Mouse (Mus musculus) Muller cell, postnatal 12 days (primary cell): ENCODE data around the gene Ttll8.

Experiments
- DNase-seq: peaks from one replicate; pipeline ENCODE4 v3.0.0-alpha.2; 2015; ENCODE audit errors: inconsistent ontology term

Ttll8 gene

DNA sequence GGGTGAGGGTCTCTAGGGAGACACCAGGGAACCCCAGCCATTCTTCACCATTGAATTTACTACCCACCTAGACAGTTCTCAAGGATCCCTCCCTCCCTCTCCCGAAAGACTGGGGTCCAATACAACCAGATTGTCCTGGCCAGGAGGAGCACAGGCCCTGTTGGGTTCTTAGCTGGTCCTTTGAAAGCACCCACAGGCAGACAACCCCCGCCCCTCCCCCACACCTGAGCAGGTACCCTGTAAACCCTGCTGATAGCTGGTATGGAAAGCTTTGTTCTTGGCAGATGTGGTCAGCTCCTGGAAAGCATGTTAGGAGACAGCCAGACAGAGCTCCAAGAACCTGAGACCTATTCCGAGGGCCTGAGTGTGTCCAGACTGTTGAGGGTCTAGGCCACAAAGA is 93.4 kb downstream of the Ttll8 start:
- no peak for DNase-seq

DNA sequence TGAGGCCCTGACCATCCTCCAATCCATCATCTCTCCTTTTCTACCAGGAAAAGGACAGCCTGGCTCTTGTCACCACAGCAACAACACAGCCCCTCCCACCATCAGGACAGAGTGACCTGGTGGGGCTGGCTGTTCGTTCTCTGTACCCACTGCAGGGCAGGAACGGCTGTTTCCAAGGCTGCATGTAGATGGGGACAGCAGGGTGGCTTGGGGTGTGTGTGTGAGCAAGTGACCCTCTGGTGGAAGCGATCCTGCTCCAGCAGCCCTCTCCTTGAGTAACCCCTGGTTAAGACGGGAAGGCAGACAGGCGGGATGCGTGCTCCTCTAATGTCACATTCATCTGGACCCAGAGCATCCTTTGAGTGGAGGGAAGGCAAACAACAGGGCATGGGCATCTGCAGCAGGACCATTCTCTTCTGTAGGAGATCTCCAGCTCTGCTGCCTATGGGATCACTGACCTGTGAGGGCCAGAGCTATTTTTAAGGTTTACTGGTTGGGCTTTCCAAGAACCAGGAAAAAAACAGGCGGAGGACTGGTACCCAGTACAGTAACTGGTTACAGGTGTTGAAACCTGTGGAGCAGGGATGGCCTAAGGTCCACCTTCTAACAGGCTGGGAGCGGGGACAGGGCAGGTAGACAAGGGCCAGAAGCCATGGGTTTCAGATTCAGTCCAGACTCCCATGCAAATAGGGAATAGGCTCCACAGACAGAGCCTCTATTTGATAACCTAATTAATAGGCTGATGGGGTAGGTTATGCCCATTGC is 94.8 kb downstream of the Ttll8 start:
- no peak for DNase-seq

- DNase-seq: no peak
Measured at GRCm38 (mm10) chr15:88858707-88859106, 95.5 kb downstream of the Ttll8 start.

GRCm38 (mm10) chr15:88858141-88858541 is 96.1 kb downstream of the Ttll8 start:
- no peak for DNase-seq

DNA sequence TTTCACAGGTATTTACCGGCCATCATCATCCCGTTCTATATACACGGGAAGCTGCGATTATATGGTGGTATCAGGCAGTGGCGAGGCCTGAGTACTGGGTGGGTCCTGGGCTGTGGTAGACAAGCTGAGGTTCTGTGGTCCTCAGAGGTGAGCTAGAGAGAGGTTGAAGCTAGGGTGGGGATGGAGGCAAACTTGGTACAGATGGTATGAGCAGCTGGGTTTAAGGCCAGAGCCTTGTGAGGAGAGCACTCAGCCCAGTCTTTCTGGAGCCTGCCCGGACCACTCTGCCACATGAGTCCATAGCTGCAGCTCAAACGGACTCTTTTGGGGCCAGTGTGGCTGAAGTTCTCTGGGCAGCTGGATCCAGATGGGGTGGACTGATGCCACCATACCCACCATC is 96.9 kb downstream of the Ttll8 start:
- no peak for DNase-seq

- DNase-seq: no peak
Measured at GRCm38 (mm10) chr15:88856613-88857012, 97.6 kb downstream of the Ttll8 start.

GRCm38 (mm10) chr15:88855896-88856417 is 98.3 kb downstream of the Ttll8 start:
- DNase-seq: no peak

- peak; percentile 47 for DNase-seq
Measured at GRCm38 (mm10) chr15:88854969-88855830, 99.0 kb downstream of the Ttll8 start.

GRCm38 (mm10) chr15:88854119-88854968 is 99.9 kb downstream of the Ttll8 start:
- peak; percentile 86 for DNase-seq

DNA sequence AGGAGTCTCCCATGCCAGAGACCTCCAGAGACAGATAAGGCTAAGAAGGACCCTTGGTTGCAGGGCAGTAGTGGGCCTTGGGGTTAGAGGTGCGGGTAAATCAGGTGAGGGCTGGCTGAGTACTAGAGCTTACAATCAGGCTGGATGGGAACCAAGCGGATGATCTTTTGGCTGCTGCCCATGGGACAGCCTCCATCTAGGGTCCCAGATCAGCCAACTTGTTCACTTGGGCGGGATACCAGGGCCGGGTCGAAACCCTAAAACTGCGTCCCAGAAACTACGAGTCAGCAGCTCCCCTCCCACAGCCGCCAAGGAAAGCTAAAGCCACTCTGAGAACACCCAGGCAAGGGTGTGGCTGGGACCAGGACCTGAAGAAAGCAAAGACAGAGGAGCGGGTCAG is 101.1 kb downstream of the Ttll8 start:
- DNase-seq: no peak

GRCm38 (mm10) chr15:88851507-88852149 is 102.6 kb downstream of the Ttll8 start:
- DNase-seq: no peak

DNA sequence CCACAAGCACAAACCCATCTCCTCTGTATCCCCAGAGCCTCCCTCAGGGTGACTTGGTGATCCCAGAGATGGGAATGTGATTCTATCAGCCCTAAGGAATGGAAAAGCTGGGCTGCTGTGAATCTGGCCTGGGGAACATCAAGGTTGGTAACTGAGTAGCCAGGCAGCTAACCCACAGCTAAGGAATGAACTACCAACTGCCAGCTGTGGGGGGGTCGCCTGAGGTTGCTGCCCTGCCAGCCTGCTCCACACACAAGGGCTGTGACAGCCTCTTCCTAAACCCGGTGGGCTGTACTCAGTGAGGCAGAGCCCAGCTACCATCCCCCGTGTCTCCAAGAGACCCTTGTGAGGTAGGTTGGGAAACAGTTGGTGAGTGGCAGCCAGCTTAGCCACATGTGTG is 103.1 kb downstream of the Ttll8 start:
- DNase-seq: peak; percentile 41

GRCm38 (mm10) chr15:88850146-88850826 is 103.9 kb downstream of the Ttll8 start:
- DNase-seq: peak; percentile 84

- DNase-seq: no peak
Measured at GRCm38 (mm10) chr15:88849621-88850020, 104.6 kb downstream of the Ttll8 start.

GRCm38 (mm10) chr15:88848661-88849060 is 105.6 kb downstream of the Ttll8 start:
- no peak for DNase-seq

GRCm38 (mm10) chr15:88844966-88845365 is 109.3 kb downstream of the Ttll8 start:
- no peak for DNase-seq

GRCm38 (mm10) chr15:88843486-88844097 is 110.6 kb downstream of the Ttll8 start:
- DNase-seq: peak; percentile 67

- no peak for DNase-seq
Measured at GRCm38 (mm10) chr15:88842300-88842673, 111.9 kb downstream of the Ttll8 start.

DNA sequence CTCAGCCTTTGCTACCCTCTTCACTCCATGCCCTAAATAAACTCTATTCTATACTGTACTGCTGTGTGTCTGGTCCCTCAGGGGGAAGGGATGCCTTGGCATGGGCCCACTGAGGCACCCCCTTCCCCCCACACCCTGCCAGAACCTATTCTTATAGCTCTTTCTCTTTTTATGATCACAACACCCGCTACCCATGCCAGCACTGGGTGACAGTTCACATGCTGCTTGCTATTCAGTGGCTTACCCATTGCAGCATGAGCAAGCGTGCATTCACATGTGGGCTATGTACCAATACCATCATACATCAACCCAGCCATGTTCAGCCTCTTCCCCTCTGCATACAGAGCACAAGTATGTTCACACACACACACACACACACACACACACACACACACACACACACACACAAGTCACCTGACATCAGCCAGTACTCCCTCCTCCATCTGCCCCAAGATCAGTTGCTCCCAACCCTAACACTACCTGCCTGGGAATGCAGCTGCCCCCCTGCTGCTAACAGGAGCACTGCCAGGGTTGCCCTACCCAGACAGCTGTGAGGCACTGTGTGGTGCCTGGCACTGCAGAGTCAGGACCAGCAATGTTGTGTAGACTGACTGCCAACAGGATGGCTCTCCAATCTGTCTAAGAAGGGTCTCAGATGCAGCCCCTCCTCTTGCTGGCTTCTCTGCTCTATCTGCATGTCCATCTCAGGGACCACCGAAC is 112.5 kb downstream of the Ttll8 start:
- no peak for DNase-seq

DNA sequence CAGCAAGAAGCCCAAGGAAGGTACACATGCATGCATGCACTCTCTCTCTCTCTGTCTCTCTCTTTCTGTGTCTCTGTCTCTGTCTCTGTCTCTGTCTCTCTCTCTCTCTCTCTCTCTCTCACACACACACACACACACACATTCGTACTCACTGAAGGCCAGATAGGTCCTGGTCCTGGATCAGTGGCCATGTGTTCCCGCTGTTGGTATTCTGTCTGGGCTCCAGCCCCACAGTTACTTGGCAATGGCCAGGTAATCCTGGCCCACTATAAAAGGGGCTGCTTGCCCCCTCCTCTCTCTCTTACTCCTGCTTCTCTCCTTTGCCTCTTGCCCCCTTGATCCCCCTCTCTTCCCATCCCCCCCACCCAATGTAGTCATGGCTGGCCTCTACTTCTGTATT is 113.1 kb downstream of the Ttll8 start:
- no peak for DNase-seq
